In the genomic region with DNA sequence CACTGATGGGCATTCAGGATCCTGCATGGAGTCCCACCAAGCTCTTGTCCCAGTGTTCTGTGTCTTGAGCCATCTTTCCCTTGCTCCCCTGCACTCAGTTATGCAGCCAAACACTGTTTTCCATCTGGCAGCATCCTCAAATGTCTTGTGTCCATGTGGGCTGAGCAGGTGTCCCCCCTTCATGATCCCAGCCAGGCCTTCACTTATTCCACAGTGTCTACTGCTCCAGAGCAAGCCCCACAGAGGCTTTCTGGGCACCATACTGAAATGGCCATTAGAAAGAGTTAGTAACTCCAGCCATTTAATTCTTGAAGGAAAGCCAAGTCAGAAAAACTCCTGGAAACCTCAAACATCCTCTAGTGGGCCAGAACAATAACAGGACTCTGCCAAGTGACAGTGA, we compare ENCODE assay signal across 23 mouse cellular contexts. TPM values are rescaled to one million over a fixed set of nuclear protein-coding genes. Genes with fewer than 3 reads are reported as not detected.
"Had no signal": no experiment of that assay in that cellular context is flagged by ENCODE, and none has a peak within 500 bp of the region (broad histone marks: within the 10 kb centered on the region; RNA-seq: fewer than 3 reads in every experiment).

No protein-coding gene starts in this region.

- H3K4me1 ChIP-seq: liver, embryonic 13.5 days; lung, embryonic 15.5 days; stomach, embryonic 15.5 days had no signal

- H3K27ac ChIP-seq: left cerebral cortex, adult 2 months; liver, embryonic 13.5 days; lung, embryonic 15.5 days; macrophage; neural tube, embryonic 13.5 days; stomach, embryonic 15.5 days had no signal

- H3K4me3 ChIP-seq: left cerebral cortex, adult 2 months; liver, embryonic 13.5 days; lung, embryonic 15.5 days; myocyte; neural tube, embryonic 13.5 days; stomach, embryonic 15.5 days had no signal

- H3K4me2 ChIP-seq: liver, embryonic 13.5 days; lung, embryonic 15.5 days; neural tube, embryonic 13.5 days; stomach, embryonic 15.5 days had no signal

- H3K9me3 ChIP-seq: liver, embryonic 13.5 days; lung, embryonic 15.5 days; neural tube, embryonic 13.5 days; stomach, embryonic 15.5 days had no signal

- ATAC-seq: intestine, postnatal 0 days had no signal

- H3K36me3 ChIP-seq: liver, embryonic 13.5 days; lung, embryonic 15.5 days; neural tube, embryonic 13.5 days; stomach, embryonic 15.5 days had no signal

- H3K9ac ChIP-seq: liver, embryonic 13.5 days; lung, embryonic 15.5 days; neural tube, embryonic 13.5 days; stomach, embryonic 15.5 days had no signal

- DNase-seq: kidney, adult 9 months; kidney, postnatal 10 days; kidney, postnatal 36 days; layer of hippocampus, postnatal 36 days; liver, embryonic 13.5 days; midbrain, embryonic 14.5 days; retina, postnatal 1 day; right cerebral cortex, postnatal 25 days; spleen, adult 18-20 months; thymus, postnatal 25 days had no signal

- H3K27me3 ChIP-seq: liver, embryonic 13.5 days; lung, embryonic 15.5 days had no signal

RNA-seq across cellular contexts. Expression of a gene that starts 11.9 kb away (rescaled TPM):
- polyA plus RNA-seq: intestine, embryonic 14.5 days; intestine, postnatal 0 days; limb, embryonic 11.5 days; limb, embryonic 14.5 days; liver, adult 2 months; liver, embryonic 13.5 days; liver, embryonic 16.5 days; lung, embryonic 15.5 days; macrophage; midbrain, embryonic 14.5 days; myocyte; neural tube, embryonic 13.5 days; thymus, postnatal 0 days had no signal
